Mouse (Mus musculus) olfactory bulb, adult 2 months (tissue): ENCODE data around the gene Gm4763. TPM values are rescaled to one million over a fixed set of nuclear protein-coding genes. Genes with fewer than 3 reads are reported as not detected.
"Not testable (repeated sequence)": the region's sequence is repeated elsewhere in the genome, so short reads cannot be mapped to it uniquely, and the experiment has no call there.

ENCODE experiments used
- H3K27ac ChIP-seq: fragments of 200-500 bp; 2 replicates; pipeline ENCODE4 v1.5.1; 2012; ENCODE audit warnings: low read depth, low read length; ENCODE audit not compliant: insufficient read depth
- H3K4me1 ChIP-seq: fragments of 200-500 bp; 2 replicates; pipeline ENCODE4 v1.6.1; 2012; ENCODE audit warnings: low read length; ENCODE audit not compliant: control insufficient read depth, insufficient read depth
- H3K4me3 ChIP-seq: fragments of 200-500 bp; 2 replicates; pipeline ENCODE4 v1.5.1; 2012; ENCODE audit warnings: mild to moderate bottlenecking, low read depth, low read length, moderate library complexity; ENCODE audit not compliant: insufficient read depth
- CTCF ChIP-seq: fragments of 200-500 bp; IDR thresholded peaks from 2 replicates; pipeline ENCODE4 v1.5.1; 2012; ENCODE audit warnings: low read depth, mild to moderate bottlenecking, low read length, moderate library complexity; ENCODE audit not compliant: insufficient read depth
- POLR2A ChIP-seq: fragments of 200-500 bp; IDR thresholded peaks from 2 replicates; pipeline ENCODE4 v1.6.1; 2012; ENCODE audit warnings: mild to moderate bottlenecking, low read depth, low read length, moderate library complexity; ENCODE audit not compliant: insufficient read depth
- WGBS: fragments of 180-500 bp; shearing (Covaris S2); methylation state at CpG from one replicate; pipeline ENCODE4 v1.1.7; 2018; 5-methylcytosine and 5-hydroxymethylcytosine counted together
- polyA plus RNA-seq: library from polyadenylated mRNA; stranded (reverse); fragments of >200 nt; gene quantifications from 2 replicates; pipeline ENCODE4 v1.2.4, GENCODE M21; 2012; ENCODE audit warnings: low replicate concordance; ENCODE audit not compliant: missing spikeins, insufficient read depth, insufficient read length

Gene Gm4763
- polyA plus RNA-seq, 1 experiment, result not detected

DNA sequence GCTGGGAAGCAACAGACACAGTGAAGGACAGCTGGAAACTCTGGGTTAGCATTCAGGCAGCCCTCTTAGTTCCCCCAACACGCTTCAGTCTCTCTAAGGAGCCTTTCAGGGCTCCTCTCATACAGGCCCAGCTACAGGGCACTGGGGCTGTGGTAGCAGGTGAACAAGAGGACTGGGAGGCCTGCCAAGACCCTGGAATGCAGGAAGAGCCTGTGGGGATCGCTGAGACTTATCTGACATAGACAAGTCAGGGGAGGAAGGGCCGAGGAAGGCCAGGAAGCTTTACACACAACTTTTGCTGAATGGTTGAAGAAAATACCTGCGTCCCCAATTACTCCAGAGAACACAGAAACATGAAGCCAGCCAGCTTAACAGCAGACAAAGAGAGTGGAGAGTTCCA lies 24.0 kb upstream of the Gm4763 start:
- H3K4me1 ChIP-seq, result no peaks in the 10 kb centered on the region; the same call in 1 of the 2 replicates
- 40% methylated on average over 4 of the region's 4 CpGs for WGBS
- no peak for TF ChIP-seq POLR2A
- TF ChIP-seq CTCF, result no peak
- H3K4me3 ChIP-seq, result no peak overlapping the region
- H3K27ac ChIP-seq, result no peak overlapping the region

- no peak overlapping the region for H3K4me3 ChIP-seq
- peaks cover 7% of the 10 kb centered on the region; the same call in 1 of the 2 replicates for H3K4me1 ChIP-seq
- no peak overlapping the region for H3K27ac ChIP-seq
- WGBS, result 16% methylated on average over 17 of the region's 17 CpGs
- no peak for TF ChIP-seq CTCF
These were observed 9.4 kb upstream of the Gm4763 start for GRCm38 (mm10) chr7:24735970-24736670.

GRCm38 (mm10) chr7:24715039-24715438 lies 11.7 kb downstream of the Gm4763 start:
- no peak for TF ChIP-seq POLR2A
- TF ChIP-seq CTCF, result no peak
- no peak overlapping the region for H3K4me3 ChIP-seq
- H3K27ac ChIP-seq, result no peak overlapping the region
- peaks cover 4% of the 10 kb centered on the region; the same call in 1 of the 2 replicates for H3K4me1 ChIP-seq
- 72% methylated on average over 6 of the region's 6 CpGs for WGBS

- WGBS, result 96% methylated on average over 14 of the region's 14 CpGs
- H3K27ac ChIP-seq, result no peak within 1 kb of the TSS
- no peaks in the 10 kb centered on the region; the same call in 1 of the 2 replicates for H3K4me1 ChIP-seq
These were observed 17.8 kb downstream of the Gm4763 start, which contains the start of gene BC049730 for GRCm38 (mm10) chr7:24708832-24709292. TSS of gene BC049730 (plus strand) at chr7:24709242.

GRCm38 (mm10) chr7:24702841-24703240 lies 23.9 kb downstream of the Gm4763 start:
- 87% methylated on average over 9 of the region's 9 CpGs for WGBS
- not testable (repeated sequence) for H3K4me3 ChIP-seq, H3K27ac ChIP-seq, H3K4me1 ChIP-seq

More at GRCm38 (mm10) chr7:24708832-24709292, 17.8 kb downstream of the Gm4763 start, which contains the start of gene BC049730:
- TF ChIP-seq POLR2A, result no peak
- no peak for TF ChIP-seq CTCF
- H3K4me3 ChIP-seq, result no peak within 1 kb of the TSS

- WGBS, result 95% methylated on average over 4 of the region's 4 CpGs
- not testable (repeated sequence) for H3K4me3 ChIP-seq, H3K4me1 ChIP-seq, H3K27ac ChIP-seq
These were observed 28.8 kb downstream of the Gm4763 start for GRCm38 (mm10) chr7:24697891-24698290.

GRCm38 (mm10) chr7:24692693-24693092 lies 34.0 kb downstream of the Gm4763 start:
- not testable (repeated sequence) for H3K27ac ChIP-seq, H3K4me1 ChIP-seq
- 80% methylated on average over 3 of the region's 3 CpGs for WGBS

DNA sequence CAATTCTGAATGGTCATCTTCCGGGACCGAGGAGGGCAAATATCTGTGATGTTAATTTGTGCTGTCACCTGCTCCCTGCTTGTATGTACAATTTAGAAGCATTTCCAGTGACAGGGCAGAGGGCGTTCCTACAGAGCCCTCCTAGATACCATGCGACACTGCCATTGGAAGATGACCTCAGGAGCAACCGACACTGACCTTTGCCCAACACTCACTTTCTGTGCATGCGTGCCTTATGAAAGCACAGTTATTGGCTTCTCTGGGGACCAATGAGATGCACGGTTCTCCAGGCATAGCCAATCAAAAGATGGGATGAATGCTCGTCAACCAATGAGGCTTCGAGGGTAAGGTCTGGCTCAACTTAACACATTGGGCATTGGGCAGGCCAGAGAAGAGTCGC lies 39.2 kb downstream of the Gm4763 start:
- not testable (repeated sequence) for H3K27ac ChIP-seq, H3K4me3 ChIP-seq, H3K4me1 ChIP-seq
- 93% methylated on average over 10 of the region's 10 CpGs for WGBS

More at GRCm38 (mm10) chr7:24692693-24693092, 34.0 kb downstream of the Gm4763 start:
- not testable (repeated sequence) for H3K4me3 ChIP-seq

- H3K4me1 ChIP-seq, H3K4me3 ChIP-seq, H3K27ac ChIP-seq: not testable (repeated sequence)
- 79% methylated on average over 7 of the region's 7 CpGs for WGBS
These were observed 42.6 kb downstream of the Gm4763 start for GRCm38 (mm10) chr7:24684121-24684520.

GRCm38 (mm10) chr7:24676575-24676974 lies 50.1 kb downstream of the Gm4763 start, which contains the start of gene Tex101:
TSS of gene Tex101 (minus strand) at chr7:24676675.
- no peak within 1 kb of the TSS for H3K27ac ChIP-seq
- no peaks in the 10 kb centered on the region for H3K4me1 ChIP-seq
- TF ChIP-seq CTCF (no peak), POLR2A (no peak)
- no peak within 1 kb of the TSS for H3K4me3 ChIP-seq
- WGBS, result 90% methylated on average over 9 of the region's 9 CpGs
